Mouse (Mus musculus) kidney, adult 11 months (tissue): ENCODE data around the gene Mogat2.

Experiments used
- DNase-seq: peaks from one replicate; pipeline ENCODE4 v3.0.0; 2022

The Mogat2 gene

GRCm38 (mm10) chr7:99234916-99235315 is 3.5 kb downstream of the Mogat2 start:
- DNase-seq, result no peak

- no peak for DNase-seq
Observed at GRCm38 (mm10) chr7:99232571-99232970, 5.8 kb downstream of the Mogat2 start.

GRCm38 (mm10) chr7:99230061-99230747 is 8.2 kb downstream of the Mogat2 start:
- DNase-seq, result peak; percentile 72

DNA sequence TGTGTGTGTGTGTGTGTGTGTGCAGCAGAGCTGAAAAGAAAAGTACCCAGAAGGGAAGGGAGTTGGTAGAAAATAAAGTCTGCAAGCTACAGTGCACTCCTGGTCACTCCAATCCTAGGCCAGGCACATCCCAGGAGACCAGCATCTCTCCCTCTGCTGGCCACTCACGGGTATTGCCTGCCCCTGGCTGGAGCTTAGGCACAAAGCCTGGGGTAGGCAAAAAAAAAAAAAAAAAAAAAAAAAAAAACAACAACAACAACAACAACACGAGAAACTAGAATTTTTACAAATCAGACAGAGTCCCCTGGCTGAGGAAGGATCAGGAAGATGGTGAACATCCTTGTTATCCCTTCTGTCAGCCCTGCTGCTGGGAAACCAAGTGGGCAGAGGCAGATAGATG is 9.0 kb downstream of the Mogat2 start:
- peak; percentile 38 for DNase-seq

- DNase-seq, result no peak
Observed at GRCm38 (mm10) chr7:99228825-99229224, 9.6 kb downstream of the Mogat2 start.

DNA sequence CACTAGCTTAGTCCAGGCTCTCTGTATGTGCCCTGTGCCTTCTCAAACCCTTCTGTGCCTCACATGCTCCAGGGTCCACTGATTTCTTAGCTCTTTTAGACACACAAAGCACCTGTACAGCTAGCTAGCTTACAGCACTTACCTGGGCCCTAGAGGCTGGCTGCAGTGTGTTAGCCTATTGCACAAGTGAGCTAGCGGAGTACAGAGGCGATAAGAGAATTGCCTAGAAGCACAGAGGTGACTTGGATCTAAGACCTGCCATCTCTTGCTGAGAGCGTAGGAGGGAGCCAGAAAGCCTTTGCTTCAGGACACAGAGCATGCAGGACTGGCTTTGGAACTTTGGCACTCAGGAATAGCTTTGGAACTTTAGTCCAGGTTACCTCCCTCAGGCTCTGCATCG is 11.2 kb downstream of the Mogat2 start:
- no peak for DNase-seq

DNA sequence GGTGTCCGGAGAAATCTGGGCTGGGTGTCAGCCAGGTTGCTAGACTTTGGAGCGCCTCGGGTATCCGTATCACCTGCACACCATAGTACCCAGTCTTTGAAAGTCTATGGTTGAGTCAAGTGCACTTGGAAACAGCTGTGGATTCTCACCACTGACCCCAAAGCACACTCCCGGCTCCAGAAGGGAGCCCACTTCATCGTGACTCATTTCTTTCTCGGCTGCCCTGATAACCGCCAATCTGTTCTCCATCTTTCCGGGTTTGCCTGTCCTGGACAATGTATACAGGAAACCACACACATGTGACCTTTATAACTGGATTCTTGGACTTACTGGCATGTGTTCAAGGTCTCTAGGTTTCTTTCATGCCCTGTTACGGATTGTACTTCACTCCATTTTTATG is 11.8 kb downstream of the Mogat2 start:
- DNase-seq, result no peak

DNA sequence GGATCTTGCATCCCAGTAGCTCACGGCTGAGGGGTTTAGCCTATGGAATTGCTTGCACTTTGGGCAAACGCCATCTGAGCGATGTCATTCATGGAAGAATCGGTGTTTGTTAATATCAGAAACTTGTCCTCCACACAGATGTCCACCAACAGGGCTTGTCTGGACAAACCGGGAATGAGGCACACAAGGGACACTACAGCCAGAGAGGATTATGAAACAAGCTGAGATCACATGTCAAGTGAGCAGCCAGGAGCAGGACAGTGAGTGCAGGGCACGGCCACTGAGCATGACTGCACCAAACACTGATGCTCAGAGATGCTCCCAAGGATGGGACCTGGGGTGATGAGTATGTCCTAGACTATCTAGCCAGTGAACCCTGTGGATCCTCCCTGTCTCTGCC is 13.0 kb downstream of the Mogat2 start:
- DNase-seq, result peak; percentile 57

- peak; percentile 94 for DNase-seq
Observed at GRCm38 (mm10) chr7:99224648-99225190, 13.7 kb downstream of the Mogat2 start.

DNA sequence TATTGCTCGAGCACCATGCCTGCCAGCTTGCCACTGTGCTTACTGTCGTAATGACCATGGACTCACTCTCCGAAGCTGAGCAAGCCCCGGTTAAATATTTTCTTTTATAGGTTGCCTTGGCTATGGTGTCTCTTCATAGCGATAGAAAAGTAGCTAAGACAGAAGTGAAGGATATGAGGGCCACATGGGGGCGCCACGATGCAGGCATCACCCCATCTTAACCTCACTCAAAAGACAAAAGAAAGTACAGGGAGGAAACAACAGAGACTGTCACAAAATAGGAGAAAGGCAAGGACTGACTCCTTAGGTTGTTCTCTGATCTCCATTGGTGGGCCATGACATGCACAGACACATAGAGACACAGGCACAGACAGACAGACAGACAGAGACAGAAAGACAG is 14.2 kb downstream of the Mogat2 start:
- peak; percentile 43 for DNase-seq

GRCm38 (mm10) chr7:99217338-99218074 is 20.9 kb downstream of the Mogat2 start:
- no peak for DNase-seq

GRCm38 (mm10) chr7:99215347-99215855 is 23.0 kb downstream of the Mogat2 start:
- peak; percentile 81 for DNase-seq

- peak; percentile 79 for DNase-seq
Observed at GRCm38 (mm10) chr7:99214621-99215185, 23.7 kb downstream of the Mogat2 start.

DNA sequence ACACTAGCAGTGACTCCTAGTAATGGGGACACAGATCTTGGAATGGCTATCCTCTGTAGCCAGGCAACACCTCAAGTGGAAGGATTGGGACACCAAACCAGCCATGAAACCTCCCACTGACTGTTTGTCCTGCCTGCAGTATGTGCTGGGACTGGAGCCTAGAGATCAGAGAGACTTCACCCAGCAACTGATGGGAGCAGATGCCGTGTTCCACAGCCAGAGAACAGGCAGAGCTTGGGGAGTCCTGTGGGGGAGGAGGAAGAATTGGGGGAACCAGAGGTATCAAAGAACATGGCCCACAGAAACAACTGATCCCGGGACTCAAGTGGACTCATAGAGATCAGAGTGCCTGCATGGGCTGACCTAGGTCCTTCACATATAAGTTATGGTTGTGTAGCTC is 24.7 kb downstream of the Mogat2 start:
- DNase-seq, result no peak

- no peak for DNase-seq
Observed at GRCm38 (mm10) chr7:99213056-99213455, 25.4 kb downstream of the Mogat2 start.

- no peak for DNase-seq
Observed at GRCm38 (mm10) chr7:99208704-99209103, 29.7 kb downstream of the Mogat2 start.

DNA sequence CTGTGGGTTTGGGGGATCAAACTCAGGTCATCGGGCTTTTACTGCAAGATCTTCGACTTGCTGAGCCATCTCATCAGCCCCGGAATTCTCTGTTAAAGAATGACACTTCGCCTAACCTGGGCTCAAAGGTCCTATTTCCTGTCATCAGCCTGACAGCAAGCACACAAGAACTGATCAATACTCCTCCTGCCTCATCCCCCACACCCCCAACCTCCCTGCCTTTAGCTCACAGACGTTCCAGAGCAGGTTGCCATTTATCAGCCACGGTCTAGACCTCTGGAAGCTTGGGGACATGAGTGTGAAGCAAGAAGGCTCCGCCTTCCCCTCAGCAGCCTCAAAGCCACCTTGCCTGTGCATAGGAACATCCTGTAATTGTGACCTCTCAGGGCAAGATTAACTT is 32.1 kb downstream of the Mogat2 start:
- no peak for DNase-seq

GRCm38 (mm10) chr7:99202163-99202562 is 36.3 kb downstream of the Mogat2 start:
- DNase-seq, result no peak

GRCm38 (mm10) chr7:99200290-99200689 is 38.1 kb downstream of the Mogat2 start:
- no peak for DNase-seq

DNA sequence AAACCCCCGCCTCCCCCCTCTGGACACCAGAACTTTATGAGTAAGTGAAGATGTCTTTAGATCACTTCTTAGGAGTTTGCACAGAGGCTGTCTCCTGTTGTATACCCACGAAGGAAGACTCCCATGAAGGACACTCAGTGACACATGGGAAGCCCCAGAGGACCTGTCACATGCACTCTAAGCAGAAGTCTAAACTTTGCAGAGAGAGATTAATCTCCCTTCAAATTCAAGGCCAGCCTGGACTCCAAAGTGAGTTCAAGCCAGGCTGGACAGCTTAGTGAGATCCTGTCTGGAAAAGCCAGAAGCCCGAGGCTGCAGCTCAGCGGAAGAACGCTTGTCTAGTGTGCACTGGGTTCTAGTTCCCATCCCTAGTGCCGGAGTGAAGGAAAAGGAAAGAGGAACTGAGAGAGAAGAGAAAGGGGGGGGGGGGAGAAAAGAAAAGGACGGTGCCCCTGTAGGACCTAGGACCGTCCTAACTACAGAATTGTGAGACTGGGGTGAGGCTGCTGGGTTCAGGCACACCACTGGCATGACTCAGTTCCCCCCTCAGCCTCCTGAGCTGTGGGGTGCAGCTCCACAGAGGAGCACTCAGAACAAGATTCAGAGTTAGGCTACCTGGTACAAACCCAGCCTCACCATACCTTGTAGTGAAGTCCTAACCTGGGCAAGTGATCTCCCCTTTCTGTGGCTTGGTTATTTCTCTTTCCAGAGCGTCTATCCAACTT is 38.8 kb downstream of the Mogat2 start:
- no peak for DNase-seq

DNA sequence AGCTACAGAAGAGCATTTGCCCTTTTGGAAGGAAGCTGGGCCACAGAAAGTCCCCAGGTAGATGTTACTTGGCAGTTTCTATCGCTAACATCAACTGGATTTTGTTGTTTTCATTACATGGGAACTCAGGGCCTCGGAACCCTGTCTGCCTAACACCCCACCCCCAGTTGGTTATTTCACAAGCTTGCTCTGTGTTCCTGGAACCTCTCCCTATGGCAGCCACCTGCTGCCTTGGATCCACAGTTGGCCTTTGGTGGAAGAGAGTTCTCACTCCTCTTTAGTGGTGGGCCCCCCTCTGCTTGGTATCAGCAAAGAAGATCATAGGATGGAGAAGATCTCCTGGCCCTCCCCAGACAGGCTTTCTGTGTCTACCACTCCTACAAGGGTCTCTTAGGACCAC is 39.6 kb downstream of the Mogat2 start:
- DNase-seq, result no peak

GRCm38 (mm10) chr7:99194511-99194910 is 43.9 kb downstream of the Mogat2 start:
- no peak for DNase-seq

GRCm38 (mm10) chr7:99193926-99194325 is 44.5 kb downstream of the Mogat2 start:
- no peak for DNase-seq
